In the genomic region with DNA sequence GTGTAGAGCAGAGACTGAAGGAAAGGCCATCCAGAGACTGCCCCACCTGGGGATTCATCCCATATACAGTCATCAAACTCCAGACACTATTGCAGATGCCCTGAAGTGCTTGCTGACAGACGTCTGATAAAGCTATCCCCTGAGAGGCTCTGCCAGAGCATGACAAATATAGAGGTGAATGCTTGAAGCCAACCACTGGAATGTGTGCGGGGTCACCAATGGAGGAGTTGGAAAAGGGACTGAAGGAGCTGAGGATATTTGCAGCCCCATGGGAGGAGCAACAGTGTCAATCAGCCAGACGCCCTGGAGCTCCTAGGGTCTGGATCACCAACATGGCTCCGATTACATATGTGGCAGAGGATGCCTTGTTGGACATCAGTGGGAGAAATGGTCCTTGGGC, we compare ENCODE assay signal across 16 mouse cellular contexts.
"Had no signal": no experiment of that assay in that cellular context is flagged by ENCODE, and none has a peak within 500 bp of the region (broad histone marks: within the 10 kb centered on the region; RNA-seq: fewer than 3 reads in every experiment).

No protein-coding gene starts in this region.

- H3K36me3 ChIP-seq: limb, embryonic 12.5 days; liver, embryonic 13.5 days; lung, embryonic 15.5 days; midbrain, embryonic 12.5 days had no signal

- H3K27me3 ChIP-seq: limb, embryonic 12.5 days; liver, embryonic 13.5 days; lung, embryonic 15.5 days; midbrain, embryonic 12.5 days had no signal

- H3K4me3 ChIP-seq: layer of hippocampus, adult 2 months; limb, embryonic 12.5 days; liver, embryonic 13.5 days; lung, embryonic 15.5 days; midbrain, embryonic 12.5 days; myocyte had no signal

- DNase-seq: kidney, postnatal 10 days; kidney, postnatal 4 days; liver; liver, embryonic 13.5 days; liver, postnatal 0 days; lung, postnatal 14 days; retina, postnatal 1 day; right cerebral cortex, postnatal 4 days; spleen, adult 18-20 months; thymus, adult 18-20 months; thymus, postnatal 14 days had no signal

- H3K9ac ChIP-seq: limb, embryonic 12.5 days; liver, embryonic 13.5 days; liver, postnatal 0 days; lung, embryonic 15.5 days; midbrain, embryonic 12.5 days had no signal

- H3K9me3 ChIP-seq: limb, embryonic 12.5 days; liver, embryonic 13.5 days; lung, embryonic 15.5 days; midbrain, embryonic 12.5 days had no signal

- H3K4me2 ChIP-seq: limb, embryonic 12.5 days; liver, embryonic 13.5 days; lung, embryonic 15.5 days; midbrain, embryonic 12.5 days had no signal

- ATAC-seq: liver, postnatal 0 days had no signal

- H3K27ac ChIP-seq: layer of hippocampus, adult 2 months; limb, embryonic 12.5 days; liver, embryonic 13.5 days; lung, embryonic 15.5 days; midbrain, embryonic 12.5 days had no signal

- H3K4me1 ChIP-seq: limb, embryonic 12.5 days; liver, embryonic 13.5 days; lung, embryonic 15.5 days; midbrain, embryonic 12.5 days had no signal
